Mouse (Mus musculus) limb, embryonic 15.5 days (tissue): ENCODE results near the gene Ttc12. TPM values are rescaled to one million over a fixed set of nuclear protein-coding genes. Genes with fewer than 3 reads are reported as not detected.
A peak's percentile ranks its signal among the peaks of the same experiment; 100 is the strongest.

Source experiments
- ATAC-seq: fragments of 200-750 bp; cut with Nextera tagmentation; 2 replicates; pipeline ENCODE4 v1.8.0; 2017; ENCODE audit warnings: low read depth, moderate TSS enrichment; ENCODE audit not compliant: insufficient number of reproducible peaks, low FRiP score, low TSS enrichment
- H3K27ac ChIP-seq: fragments of 300-500 bp; sonication (generic); 2 replicates; pipeline ENCODE4 v1.5.1; 2015; ENCODE audit warnings: moderate library complexity, mild to moderate bottlenecking, inconsistent platforms
- H3K27me3 ChIP-seq: fragments of 300-500 bp; sonication (generic); 2 replicates; pipeline ENCODE4 v1.6.1; 2015; ENCODE audit warnings: inconsistent platforms
- H3K36me3 ChIP-seq: fragments of 300-500 bp; sonication (generic); 2 replicates; pipeline ENCODE4 v1.6.1; 2015; ENCODE audit warnings: inconsistent platforms
- H3K4me1 ChIP-seq: fragments of 300-500 bp; sonication (generic); 2 replicates; pipeline ENCODE4 v1.6.1; 2015; ENCODE audit warnings: inconsistent platforms
- H3K4me2 ChIP-seq: fragments of 300-500 bp; sonication (generic); 2 replicates; pipeline ENCODE4 v1.6.1; 2015; ENCODE audit warnings: mild to moderate bottlenecking, inconsistent platforms
- H3K4me3 ChIP-seq: fragments of 300-500 bp; sonication (generic); 2 replicates; pipeline ENCODE4 v1.5.1; 2015; ENCODE audit warnings: mild to moderate bottlenecking, inconsistent platforms
- H3K9ac ChIP-seq: fragments of 300-500 bp; sonication (generic); 2 replicates; pipeline ENCODE4 v1.6.1; 2015; ENCODE audit warnings: inconsistent platforms
- H3K9me3 ChIP-seq: fragments of 300-500 bp; sonication (generic); 2 replicates; pipeline ENCODE4 v1.6.1; 2016; ENCODE audit warnings: inconsistent platforms
- WGBS: fragments of 180-500 bp; shearing (Covaris S2); methylation state at CpG from one replicate; pipeline ENCODE4 v1.1.7; 2015; 5-methylcytosine and 5-hydroxymethylcytosine counted together
- polyA plus RNA-seq: library from polyadenylated mRNA; unstranded; fragments of >200 nt; fragmentation: Nextera tagmentation; extraction: Ambion mirVana; gene quantifications from 2 replicates; pipeline ENCODE4 v1.2.1, GENCODE M21; 2015

The Ttc12 gene
- polyA plus RNA-seq, 1 experiment from 2014 or later = 1.1 TPM

DNA sequence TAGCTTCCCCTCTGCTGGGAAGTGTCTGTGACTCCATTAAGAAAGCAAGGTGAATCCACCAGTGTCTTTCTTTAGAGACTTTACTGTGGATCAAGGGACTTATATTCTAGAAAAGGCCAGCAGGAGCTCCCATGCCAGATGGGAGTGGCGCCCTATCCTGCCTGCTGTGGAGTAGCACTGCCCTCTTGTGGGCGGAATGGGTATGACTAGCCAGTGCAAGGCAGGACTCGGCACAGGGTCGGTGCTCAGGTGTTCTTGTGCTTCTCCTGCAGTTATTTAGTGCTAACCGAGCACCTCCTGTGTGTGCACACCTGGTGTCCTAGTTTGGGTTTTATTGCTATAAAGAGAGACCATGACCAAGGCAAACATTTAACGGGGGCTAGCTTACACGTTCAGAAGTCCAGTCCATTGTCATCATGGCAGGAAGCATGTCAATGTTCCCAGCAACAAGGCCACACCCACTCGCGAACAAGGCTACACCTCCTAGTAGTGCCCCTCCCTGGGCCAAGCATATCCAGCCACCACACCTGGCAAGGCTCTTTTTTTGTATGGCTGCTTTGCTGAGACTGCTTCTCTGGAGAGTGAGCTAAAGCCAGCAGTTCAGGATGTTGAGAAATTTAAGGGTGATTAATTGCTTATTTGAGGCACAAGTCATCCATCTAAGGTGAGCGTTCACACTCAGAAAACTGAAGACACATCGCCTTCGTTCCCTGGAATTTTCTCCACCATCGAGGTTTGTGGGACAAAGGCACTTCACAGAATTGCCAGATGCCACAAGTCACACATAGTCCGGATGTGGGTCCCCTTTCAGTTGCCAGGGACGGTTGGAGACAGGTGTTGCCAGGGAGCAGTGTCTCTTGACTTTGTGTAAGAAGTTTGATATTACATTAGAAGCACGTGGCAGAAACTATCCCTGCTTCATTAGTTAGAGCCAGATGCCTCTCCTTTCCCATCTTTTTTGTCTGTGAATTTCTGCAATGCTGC is 3.2 kb upstream of the Ttc12 start:
- H3K4me3 ChIP-seq = no peak overlapping the region
- ATAC-seq = 0 out of 2 replicates have a peak, but pooled peaks have one; percentile 14
- no peak overlapping the region for H3K9ac ChIP-seq
- WGBS = 25% methylated on average over 16 of the region's 16 CpGs
- no peak overlapping the region for H3K27ac ChIP-seq
- H3K27me3 ChIP-seq = peaks cover 1% of the 10 kb centered on the region; the same call in 1 of the 2 replicates
- H3K9me3 ChIP-seq = no peaks in the 10 kb centered on the region
- no peak overlapping the region for H3K4me2 ChIP-seq
- no peaks in the 10 kb centered on the region for H3K36me3 ChIP-seq
- peaks cover 29% of the 10 kb centered on the region for H3K4me1 ChIP-seq

DNA sequence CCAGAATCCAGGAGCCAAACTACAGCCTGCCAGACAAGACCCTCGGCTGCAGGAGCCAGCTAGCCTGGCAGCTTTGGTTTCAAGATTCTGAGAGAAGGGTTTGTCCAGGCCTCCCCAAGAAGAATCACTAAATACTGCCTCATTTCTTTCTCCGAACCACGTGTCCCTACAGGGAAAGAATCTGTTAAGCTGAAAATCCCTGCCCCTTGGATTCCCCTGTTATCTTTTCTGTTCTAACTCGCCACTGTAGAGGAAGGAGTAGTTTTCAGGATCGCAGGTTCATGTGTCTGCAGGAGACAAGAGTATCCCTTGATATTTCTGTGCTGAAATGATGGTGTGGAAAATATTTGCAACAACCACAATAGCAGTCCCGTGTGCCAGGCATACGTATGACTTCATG is 2.2 kb upstream of the Ttc12 start:
- Histone ChIP-seq H3K4me3 (no peak overlapping the region), H3K9ac (no peak overlapping the region), H3K36me3 (no peaks in the 10 kb centered on the region), H3K27ac (no peak overlapping the region), H3K4me1 (peaks cover 31% of the 10 kb centered on the region), H3K4me2 (no peak overlapping the region), H3K9me3 (no peaks in the 10 kb centered on the region), H3K27me3 (peaks cover 3% of the 10 kb centered on the region; the same call in 1 of the 2 replicates)
- WGBS = 65% methylated on average over 7 of the region's 7 CpGs
- ATAC-seq = no peak

DNA sequence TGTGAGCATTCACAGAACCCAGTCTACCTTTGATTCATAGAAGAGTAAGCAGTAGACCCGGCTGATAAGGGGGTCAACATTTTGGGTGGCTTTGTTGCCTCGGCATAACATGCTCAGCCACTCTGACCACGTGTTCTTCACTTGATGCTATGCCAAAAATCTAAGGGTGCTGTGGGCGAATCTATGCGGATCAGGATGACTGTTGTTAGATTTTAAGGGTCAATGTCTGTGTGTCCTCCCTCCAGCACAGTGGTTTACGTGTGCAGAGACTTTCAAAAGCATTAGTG is 1.6 kb upstream of the Ttc12 start:
- 65% methylated on average over 6 of the region's 6 CpGs for WGBS
- Histone ChIP-seq H3K4me3 (no peak overlapping the region), H3K4me2 (no peak overlapping the region), H3K9ac (no peak overlapping the region), H3K27me3 (peaks cover 3% of the 10 kb centered on the region; the same call in 1 of the 2 replicates), H3K4me1 (peaks cover 31% of the 10 kb centered on the region), H3K27ac (no peak overlapping the region), H3K9me3 (no peaks in the 10 kb centered on the region), H3K36me3 (no peaks in the 10 kb centered on the region)
- ATAC-seq = no peak

DNA sequence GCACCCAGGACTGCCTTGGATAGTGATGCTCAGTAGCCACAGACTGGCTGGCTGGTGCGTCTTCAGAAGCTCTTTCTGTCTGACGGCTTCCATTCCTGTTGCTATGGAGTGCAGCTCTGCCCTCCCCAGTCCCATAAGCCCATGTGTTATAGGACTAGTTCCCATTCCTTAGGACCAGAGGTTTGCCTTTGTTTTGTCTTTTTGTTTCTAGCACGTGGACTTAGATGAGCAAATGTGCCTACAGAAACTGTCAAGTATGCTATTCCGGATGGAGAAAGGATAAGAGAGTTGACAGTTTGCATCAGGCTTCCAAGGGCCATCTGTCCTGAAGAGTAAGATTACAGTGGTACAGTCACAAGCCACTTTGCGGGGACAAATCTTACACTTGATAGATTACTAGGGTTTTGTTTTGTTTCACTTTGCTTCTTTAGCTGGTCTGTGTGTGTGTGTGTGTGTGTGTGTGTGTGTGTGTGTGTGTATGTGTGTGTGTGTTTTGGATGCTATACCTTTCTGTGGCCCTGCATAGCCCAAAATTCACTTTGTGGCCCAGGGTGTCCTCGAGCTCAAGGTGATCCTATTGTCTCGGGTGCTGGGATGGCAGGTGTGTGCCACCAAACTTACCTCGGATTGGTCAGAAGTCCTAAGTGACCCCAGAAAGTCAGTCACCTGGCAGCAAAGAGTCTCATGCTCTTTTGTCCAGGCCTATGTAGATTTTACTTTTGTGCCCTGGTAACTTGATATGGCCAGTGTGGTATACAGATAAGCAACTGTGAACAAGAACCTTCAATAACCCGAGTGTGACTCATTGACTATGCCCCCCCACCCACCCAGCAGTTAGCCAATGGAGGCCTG is 1.0 kb upstream of the Ttc12 start:
- Histone ChIP-seq H3K4me2 (no peak overlapping the region), H3K9ac (no peak overlapping the region)
- WGBS = 79% methylated on average over 9 of the region's 9 CpGs

DNA sequence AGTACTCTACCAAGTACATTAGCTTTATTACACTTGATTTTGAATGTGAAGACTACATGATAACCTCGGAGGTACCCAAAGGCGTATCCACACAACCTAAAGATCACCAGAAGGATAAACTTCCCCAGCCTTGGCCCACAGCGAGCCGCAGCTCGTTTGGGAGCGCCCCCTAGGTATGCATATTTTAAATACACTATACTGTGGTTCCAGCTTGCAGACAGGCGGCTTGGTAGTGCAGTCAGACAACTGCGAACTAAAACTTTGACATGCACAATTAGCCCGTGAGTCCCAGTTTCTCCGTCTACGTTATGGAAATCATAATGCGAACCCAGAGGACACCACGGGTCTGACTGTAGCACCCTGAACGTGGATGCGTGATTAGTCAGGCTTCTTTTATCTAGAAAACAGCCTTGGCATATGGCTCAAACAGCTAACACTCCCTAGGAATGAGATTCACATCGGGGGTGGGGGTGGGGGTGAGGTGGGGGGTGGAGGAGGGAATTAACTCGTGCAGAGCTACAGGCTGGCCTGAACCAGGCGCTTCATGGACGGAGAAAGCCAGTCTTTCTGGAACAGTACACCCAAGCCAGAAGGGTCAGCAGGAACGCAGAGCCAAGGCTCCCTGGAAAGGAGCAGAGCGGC is 654 bp downstream of the Ttc12 start:
- H3K27ac ChIP-seq = no peak overlapping the region
- no peaks in the 10 kb centered on the region for H3K36me3 ChIP-seq
- peaks cover 31% of the 10 kb centered on the region for H3K4me1 ChIP-seq
- WGBS = 4% methylated on average over 21 of the region's 21 CpGs
- H3K9me3 ChIP-seq = no peaks in the 10 kb centered on the region
- peaks cover 3% of the 10 kb centered on the region; the same call in 1 of the 2 replicates for H3K27me3 ChIP-seq
- peak overlapping the region; percentile 54 for H3K4me3 ChIP-seq
- no peak; the same call in 1 of the 2 replicates for ATAC-seq
- peak overlapping the region; percentile 90 for H3K4me2 ChIP-seq
- H3K9ac ChIP-seq = peak overlapping the region; percentile 31; the same call in 1 of the 2 replicates

More for the DNA sequence above, 1.0 kb upstream of the Ttc12 start:
- Histone ChIP-seq H3K4me3 (no peak overlapping the region), H3K27ac (no peak overlapping the region), H3K36me3 (no peaks in the 10 kb centered on the region), H3K4me1 (peaks cover 31% of the 10 kb centered on the region), H3K27me3 (peaks cover 3% of the 10 kb centered on the region; the same call in 1 of the 2 replicates), H3K9me3 (no peaks in the 10 kb centered on the region)
- no peak for ATAC-seq

DNA sequence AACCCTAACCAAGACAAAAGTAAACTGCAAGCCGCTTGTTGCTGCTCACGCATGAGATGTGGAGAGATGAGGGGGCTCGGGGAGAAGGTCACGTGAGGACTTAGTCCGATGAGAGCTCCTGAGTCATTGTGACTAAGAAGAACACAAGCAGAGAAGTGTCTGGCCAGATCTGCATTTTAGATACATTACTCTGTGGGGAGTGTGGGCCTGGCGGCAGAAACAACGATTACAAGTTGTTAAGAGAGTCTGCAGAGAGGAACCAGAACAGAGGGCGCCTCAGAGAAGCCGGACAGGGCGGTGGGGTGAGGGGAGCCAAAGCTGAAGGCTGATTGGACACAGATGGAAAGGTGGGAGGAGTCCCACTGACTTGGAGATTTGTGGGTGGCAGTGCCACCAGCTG is 2.7 kb downstream of the Ttc12 start:
- Histone ChIP-seq H3K27ac (no peak overlapping the region), H3K9ac (no peak overlapping the region), H3K4me3 (no peak overlapping the region), H3K9me3 (no peaks in the 10 kb centered on the region), H3K4me1 (peaks cover 27% of the 10 kb centered on the region), H3K4me2 (no peak overlapping the region), H3K36me3 (no peaks in the 10 kb centered on the region), H3K27me3 (0 out of 2 replicates have a peak, but pooled peaks cover 3% of the 10 kb centered on the region)
- 27% methylated on average over 10 of the region's 10 CpGs for WGBS
- no peak for ATAC-seq

DNA sequence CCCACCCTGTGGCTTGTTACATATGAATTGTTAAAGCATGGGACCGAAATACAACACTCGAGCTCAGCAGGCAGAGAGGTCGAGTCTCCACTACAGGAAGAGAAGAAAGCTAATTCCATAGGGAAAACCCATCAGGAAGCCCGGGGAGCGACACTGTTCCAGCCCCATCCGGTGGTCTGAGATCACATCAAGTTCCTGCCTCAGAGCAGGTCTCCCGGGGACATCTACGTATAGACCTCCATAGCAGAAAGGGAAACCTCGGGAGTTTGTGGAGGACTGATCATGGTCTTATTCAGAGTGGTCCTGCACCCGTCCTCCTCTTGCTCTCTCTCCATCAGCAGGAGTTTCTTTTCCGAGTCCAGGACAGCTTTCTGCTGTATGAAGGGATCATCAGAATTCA is 13.9 kb downstream of the Ttc12 start:
- no peaks in the 10 kb centered on the region for H3K27me3 ChIP-seq

DNA sequence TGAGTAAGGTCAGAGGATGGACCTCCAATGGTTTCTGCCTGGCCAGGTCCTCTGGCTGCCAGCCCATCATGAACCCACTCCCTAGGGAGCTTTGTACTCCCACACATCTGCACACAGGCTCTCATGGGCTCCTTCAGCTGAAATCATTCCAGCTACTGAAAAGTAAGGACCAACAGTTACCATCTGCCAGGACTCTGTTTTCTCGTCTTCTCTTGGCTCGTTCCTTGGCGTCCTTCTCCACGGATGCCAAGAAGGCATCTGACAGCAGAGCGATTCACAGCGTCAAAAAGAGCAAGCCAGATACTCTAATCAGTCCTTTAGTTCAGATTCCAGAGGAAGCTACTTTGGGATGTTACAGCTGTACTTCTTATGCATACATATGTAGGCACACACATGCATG is 15.1 kb downstream of the Ttc12 start:
- Histone ChIP-seq H3K9me3 (no peaks in the 10 kb centered on the region), H3K27me3 (no peaks in the 10 kb centered on the region), H3K9ac (no peak overlapping the region), H3K4me1 (no peaks in the 10 kb centered on the region), H3K4me3 (no peak overlapping the region), H3K4me2 (no peak overlapping the region), H3K36me3 (no peaks in the 10 kb centered on the region), H3K27ac (no peak overlapping the region)
- no peak for ATAC-seq
- WGBS = 77% methylated on average over 6 of the region's 6 CpGs

More for the DNA sequence above, 13.9 kb downstream of the Ttc12 start:
- Histone ChIP-seq H3K9ac (no peak overlapping the region), H3K4me2 (no peak overlapping the region), H3K9me3 (no peaks in the 10 kb centered on the region), H3K4me1 (no peaks in the 10 kb centered on the region), H3K4me3 (no peak overlapping the region), H3K27ac (no peak overlapping the region), H3K36me3 (no peaks in the 10 kb centered on the region)
- ATAC-seq = no peak
- 51% methylated on average over 11 of the region's 11 CpGs for WGBS

DNA sequence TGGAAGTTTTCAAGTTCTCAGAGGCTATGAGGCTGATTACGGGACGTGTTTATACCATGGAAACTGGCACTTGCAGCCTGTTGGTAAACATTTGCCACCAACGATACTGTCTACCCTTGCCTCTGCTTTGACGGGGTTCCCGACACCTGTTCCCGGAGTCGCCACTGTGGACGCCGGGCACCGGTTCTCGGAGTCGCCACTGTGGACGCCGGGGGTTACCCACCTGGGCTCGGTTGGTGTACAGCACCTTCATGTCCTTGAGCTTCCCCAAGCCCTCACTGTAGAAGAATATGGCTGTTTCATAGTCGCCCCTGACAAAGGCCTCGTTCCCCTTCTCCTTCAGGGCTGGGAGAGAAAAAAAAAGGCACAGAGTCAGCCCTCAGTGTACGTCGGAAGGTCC is 16.0 kb downstream of the Ttc12 start:
- H3K9me3 ChIP-seq = no peaks in the 10 kb centered on the region
- H3K4me3 ChIP-seq = no peak overlapping the region
- H3K27ac ChIP-seq = no peak overlapping the region
- ATAC-seq = no peak
- H3K27me3 ChIP-seq = no peaks in the 10 kb centered on the region
- H3K4me1 ChIP-seq = no peaks in the 10 kb centered on the region
- no peaks in the 10 kb centered on the region for H3K36me3 ChIP-seq
- no peak overlapping the region for H3K4me2 ChIP-seq
- no peak overlapping the region for H3K9ac ChIP-seq
- WGBS = 88% methylated on average over 19 of the region's 19 CpGs

DNA sequence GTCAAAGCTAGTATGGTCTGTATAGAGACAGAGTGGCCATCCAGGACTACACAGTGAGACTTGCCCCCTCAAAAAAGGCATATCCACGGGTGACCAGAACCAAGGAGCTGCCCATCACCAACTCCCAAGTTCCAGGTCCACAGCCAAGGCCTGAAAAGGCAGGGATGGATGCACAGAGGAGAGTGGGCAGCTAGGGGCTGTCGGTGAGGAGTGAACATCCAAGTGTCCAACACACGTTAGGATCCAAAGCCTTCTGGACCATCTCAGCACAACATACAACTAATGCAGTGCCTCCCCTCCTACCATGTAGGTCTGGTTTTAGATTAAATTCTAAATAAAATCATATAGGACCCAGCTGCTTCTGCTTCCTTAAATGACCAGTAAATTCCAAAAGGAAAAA is 29.9 kb downstream of the Ttc12 start:
- Histone ChIP-seq H3K27ac (no peak overlapping the region), H3K36me3 (no peaks in the 10 kb centered on the region), H3K4me3 (no peak overlapping the region), H3K4me2 (no peak overlapping the region), H3K27me3 (no peaks in the 10 kb centered on the region), H3K9me3 (no peaks in the 10 kb centered on the region), H3K4me1 (no peaks in the 10 kb centered on the region), H3K9ac (no peak overlapping the region)
- ATAC-seq = no peak
- 79% methylated on average over 3 of the region's 3 CpGs for WGBS

DNA sequence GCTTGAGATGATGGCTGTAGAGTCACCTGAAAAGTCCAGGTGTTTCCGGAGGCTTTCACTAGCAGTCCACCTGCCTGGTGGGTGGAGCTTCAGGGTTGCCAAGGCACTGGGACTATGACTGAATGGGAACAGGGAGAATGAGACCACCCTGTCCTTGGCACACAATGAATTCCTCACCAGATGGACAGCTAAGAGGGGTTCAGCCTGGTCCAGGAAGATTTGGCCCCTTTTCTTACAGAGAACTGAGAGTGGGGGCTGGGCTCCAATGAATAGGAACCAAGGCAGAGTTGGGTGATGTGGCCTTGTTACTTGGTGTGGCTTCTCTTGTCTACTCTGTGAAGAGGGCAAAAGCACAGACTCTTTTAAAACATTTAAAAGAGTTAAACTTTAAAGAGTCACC is 33.6 kb downstream of the Ttc12 start:
- Histone ChIP-seq H3K36me3 (no peaks in the 10 kb centered on the region), H3K4me2 (no peak overlapping the region), H3K4me1 (no peaks in the 10 kb centered on the region), H3K27me3 (no peaks in the 10 kb centered on the region), H3K27ac (no peak overlapping the region), H3K4me3 (no peak overlapping the region), H3K9ac (no peak overlapping the region), H3K9me3 (no peaks in the 10 kb centered on the region)
- no peak for ATAC-seq
- 100% methylated on average over 1 of the region's 1 CpGs for WGBS
